Mouse (Mus musculus) CD4-positive, CD25-positive, alpha-beta regulatory T cell, adult 4 months (primary cell): ENCODE measurements around the gene Egfem1. TPM values are rescaled to one million over a fixed set of nuclear protein-coding genes. Genes with fewer than 3 reads are reported as not detected.

Source experiments
- ATAC-seq: one replicate; pipeline ENCODE4 v1.8.0; 2017
- polyA plus RNA-seq, 2 experiments: library from polyadenylated mRNA; unstranded; fragments of 100-300 nt; shearing (Covaris generic); gene quantifications; one replicate each; pipeline ENCODE4 v1.2.1; 2017

The Egfem1 gene
- not detected for polyA plus RNA-seq

DNA sequence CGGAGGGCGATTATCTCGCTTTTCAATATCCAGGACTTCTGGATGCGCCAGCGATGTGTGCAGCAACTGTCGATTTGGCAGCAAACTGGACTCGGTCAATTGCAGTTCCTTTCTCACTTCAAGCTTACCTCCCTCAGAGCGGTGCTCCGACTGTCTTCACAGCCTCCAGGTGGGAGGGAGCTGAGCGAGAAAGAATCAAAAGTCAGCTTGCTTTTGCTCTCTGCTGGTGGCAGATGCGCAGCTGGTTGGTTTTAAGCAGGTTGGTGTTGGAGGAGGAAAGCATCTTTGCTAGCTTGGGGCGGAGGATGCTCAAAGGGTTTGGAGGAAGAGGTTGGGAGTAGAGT is at the start of gene Egfem1:
Egfem1 (plus strand) TSS at position 72 of the 344 bp plus-strand sequence.
- ATAC-seq = no peak

DNA sequence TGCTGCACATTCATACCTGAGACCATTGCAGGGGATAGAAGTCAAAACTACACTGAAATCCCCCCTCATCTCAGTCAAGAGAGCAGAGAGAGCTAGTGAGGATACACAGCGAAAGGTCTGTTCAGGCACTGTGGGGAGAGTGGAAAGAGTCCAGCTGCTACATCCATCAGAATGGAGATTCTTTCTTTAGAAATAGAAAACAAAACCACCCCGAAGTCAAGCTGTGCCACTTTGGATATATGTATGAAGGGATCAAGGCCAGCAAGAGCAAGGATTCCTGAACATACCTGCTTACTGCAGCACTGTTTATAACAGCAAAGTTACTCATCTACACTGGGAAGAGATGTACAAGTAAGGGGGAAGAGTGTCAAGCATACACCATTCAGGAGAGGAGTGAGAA is 48.7 kb upstream of the Egfem1 start:
- ATAC-seq = no peak

DNA sequence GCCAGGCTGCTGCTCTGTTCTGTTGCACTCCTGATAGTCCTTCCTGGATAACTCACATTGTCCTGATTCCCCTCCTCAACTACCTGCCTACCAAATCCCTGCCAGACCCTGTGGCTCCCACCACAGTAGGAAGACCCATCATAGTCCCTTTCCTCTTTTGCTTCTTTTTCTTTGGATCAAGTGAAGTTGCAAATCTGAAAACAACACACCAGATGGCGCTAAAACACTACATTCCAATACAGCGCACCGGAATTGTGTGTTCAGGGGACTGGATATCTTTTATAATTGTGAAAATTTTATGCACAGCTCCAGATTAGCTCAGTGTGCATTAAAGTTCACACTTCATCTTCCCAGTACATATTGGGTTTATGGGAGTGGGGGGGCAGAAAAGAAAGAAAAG is 45.7 kb upstream of the Egfem1 start:
- ATAC-seq = no peak

DNA sequence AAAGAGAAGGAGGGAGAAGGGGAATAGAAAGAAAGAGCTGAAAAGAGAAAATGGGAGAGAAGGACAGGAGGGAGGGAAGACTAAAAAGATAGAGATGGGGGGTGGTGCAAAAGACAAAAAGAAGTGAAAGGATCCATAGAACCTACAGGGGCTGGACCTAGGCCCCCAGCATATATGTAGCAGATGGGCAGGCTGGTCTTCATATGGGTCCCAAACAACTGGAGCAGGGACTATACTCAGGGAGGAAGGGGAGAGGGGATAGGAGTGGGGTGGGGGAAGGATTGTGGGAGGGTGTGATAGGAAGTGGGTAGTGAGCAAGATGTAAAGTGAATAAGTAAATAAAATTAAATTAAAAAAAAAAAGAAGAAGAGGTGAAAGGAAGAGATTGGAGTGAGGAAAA is 45.2 kb upstream of the Egfem1 start:
- no peak for ATAC-seq

DNA sequence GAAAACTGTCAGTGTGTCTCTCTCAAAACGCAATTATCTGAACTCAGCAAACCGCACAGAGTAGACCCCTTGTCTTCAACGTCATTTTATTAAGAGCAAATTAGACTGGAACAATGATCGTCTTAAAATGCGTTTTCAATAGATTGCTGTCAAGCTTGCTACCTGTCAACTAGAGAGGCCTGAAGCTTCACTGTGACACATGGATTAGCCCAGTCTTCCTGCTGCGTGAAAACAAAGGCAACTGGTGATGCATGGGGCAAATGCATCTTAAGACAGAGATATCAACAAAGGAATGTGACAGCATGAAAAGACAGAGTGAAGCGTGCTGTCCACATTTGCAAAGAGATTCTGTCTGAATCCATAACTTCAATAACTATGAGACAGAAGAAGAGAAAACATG is 41.8 kb upstream of the Egfem1 start:
- ATAC-seq = no peak

DNA sequence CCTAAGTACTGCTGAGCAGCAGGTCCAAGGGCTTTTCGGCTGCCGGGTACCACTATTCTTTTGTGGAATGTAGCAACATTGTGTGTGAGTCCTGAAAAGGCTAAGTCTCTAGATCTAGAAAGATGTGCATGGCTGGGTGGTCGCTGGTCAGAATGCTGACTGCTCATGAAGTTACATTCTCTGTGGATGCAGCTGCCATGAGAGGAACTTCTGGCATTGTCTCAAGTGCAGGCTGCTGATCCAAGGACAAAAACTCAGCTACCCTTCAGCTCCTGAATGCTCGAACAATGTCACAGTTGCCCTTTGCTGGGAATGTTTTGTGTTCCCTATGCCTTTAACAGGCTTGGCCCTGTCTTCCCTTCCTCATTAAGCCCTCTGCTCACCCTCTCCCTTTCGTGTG is 35.5 kb upstream of the Egfem1 start:
- no peak for ATAC-seq

DNA sequence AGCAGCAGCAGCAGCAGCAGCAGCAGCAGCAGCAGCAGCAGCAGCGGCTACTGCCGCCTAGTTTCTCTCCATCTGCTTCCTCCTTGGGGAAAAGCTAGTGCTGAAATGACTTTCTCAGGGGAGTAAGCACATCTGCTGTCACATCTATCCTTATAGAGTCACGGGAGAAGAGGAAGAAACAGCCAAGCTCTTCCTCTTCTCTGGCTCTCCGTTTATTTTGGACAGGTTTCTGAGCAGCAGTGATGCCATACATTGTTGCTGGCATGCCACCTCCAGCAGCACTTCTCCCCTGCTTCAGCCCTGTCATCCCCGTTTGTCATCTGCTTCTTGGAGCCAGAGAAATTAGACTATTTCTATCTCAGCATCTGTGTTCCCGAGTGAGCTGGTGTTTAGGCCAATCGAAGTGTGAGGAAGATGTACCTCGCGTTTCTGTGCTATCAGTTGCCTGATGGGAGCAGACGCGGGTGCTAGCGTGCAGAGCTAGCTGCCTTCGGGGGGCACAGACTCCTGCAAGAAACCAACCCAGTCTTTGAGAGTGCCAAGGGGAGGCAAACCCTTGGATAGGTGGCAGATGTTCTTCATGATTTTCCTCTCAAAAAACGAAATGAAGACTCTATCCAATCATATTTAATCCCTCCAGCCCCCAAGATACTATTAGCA is 34.4 kb upstream of the Egfem1 start:
- no peak for ATAC-seq

DNA sequence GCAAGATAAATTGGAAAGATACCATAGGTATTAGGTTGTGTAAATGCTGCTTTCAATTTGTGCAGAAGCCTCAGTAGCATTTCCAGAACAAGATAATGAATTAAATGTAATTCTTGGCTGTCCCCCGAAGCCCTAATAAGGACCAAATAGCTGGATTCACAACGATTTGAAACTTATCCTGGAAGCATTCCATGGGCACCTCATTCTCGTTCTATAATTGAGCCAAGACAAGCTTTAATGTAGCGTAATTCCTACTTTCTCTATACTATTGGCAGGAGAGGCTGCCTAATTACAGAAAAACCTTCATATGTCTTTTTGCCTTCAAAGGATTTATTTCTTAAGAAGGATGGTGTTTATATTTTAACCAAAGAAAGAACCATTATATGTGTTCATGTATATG is 18.7 kb upstream of the Egfem1 start:
- ATAC-seq = no peak

DNA sequence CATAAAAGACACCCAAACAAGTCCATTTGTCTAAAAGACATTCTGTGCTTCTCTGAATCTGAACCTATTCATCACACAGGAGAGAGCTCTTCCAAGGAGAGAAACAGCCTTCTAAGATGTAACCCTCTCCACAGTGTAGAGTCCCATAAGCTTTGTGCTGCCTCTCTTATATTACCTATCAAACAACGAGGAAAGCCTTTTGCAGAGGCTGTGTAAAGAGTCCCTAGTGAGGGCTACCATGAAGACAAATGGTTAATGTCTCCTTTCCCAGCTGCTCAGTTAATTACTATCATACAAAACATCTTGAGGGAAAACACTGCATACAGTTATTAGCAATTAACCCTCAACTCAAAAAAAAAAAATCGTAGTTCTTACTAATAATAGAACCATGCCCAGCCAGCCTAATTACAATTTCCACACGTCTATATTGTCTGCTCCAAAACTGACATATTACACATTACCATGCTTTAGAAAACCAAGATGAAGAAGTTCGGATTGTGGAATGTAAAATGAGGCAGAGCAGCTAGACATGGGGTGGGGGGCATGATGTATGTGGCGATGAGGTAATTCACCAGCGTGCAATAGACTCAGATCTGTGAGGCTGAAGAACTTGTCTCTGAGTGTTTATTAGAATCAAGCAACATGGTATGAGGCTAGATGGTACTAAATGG is 13.3 kb upstream of the Egfem1 start:
- no peak for ATAC-seq

DNA sequence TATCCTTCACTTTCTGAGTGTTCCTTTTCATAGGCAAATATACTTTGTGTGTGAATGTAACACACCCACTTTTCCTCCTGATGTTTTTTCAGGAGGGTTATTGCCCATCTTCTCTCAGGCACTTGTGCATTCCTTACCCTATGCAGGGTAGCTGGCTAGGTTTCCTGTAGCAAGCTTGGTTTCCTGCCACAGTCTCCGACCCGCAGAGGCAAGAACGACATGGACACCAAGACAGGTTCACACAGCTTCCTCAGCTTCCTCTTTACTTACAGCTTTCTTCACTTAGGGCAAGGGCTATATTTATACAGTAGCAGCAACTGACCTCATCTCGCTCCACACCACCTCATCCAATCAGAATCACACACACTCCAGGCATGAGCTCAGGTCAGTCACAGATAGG is 10.5 kb upstream of the Egfem1 start:
- ATAC-seq = no peak

DNA sequence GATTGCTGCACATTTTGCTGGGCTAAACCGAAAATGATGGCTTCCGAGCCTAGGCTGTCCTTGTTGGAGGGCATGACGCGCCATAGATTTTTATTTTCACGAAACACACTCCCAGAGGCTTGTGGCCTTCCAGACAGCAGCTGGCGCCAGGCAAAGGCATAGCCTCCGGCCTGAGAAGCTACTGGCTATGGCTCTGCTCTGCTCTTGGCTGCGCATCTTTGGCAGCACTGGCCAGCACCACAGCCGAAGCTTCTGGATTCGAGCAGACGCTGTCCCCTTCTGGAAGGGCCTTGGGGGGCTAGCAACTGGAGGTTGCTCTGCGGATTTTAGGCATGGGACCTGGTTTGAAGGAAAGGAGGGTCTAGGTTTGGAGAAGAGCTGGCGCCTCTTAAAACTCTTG is 306 bp upstream of the Egfem1 start:
- ATAC-seq = no peak

DNA sequence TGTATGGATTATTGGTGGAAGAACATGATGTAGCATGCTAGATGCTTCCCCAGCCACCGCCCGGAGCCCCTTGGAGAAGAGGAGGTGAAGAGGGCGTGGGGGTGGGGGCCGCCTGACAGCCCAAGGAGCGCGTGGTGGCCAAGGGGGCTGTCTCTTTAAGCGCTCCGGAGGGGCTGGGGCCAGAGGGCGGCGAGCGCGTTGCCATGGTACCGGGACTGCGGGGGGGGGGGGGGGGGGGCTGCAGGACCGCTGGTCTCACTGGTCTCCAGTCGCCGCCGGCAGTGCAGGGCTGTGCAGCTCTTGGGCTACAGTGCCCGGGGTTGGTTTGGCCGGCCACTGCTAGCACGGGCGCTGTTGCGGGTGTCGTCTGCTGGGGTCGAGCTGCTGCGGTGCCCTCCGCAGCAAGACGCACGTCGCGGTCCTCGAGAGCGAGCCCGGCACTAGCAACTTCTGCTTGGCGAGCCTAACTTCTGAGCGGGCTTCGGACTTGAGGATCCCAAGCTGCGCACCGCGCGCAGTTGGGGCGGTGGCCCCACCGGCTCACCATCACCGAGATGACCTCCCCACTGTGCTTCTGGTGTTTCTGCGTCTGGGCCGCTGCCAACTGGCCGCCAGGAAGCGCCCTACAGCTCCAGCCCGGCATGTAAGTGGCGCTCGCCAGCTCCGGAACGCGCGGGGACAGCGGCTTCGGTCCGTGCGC is 623 bp downstream of the Egfem1 start:
- no peak for ATAC-seq

DNA sequence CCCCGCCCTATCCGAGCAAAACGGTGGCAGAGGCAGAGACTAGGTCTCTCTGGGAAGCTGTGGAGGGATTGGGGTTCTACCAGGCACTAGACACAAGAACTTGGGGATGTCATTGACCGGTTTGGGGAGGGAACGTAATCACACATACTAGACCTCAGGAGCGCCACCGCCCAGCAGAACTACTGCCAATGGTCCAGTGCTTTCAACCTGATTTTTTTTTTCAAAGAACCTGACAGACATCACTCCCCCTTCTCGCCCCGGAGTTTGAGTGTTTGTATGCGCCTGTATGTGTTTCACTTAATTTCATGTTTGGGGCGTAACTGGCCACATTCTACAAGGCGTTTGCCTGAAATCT is 1.1 kb downstream of the Egfem1 start:
- ATAC-seq = no peak

DNA sequence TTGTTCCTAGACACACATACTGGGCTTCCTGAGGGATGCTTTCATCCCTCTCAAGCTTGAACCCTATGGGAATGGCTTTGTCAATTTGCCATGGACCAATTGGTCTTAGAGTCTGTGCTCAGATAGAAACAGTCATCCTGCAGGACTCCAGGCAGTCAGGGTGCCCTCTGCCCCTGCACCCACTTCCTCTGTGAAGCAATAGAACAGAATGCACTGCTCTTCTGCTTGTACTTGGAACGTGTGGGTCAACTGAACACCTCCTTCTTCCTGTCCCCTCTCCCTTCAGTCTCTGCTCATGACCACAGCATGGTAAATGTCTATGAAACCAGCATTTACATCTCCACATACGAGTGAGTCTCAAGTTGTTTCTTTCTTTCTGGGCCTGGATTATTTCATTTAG is 16.6 kb downstream of the Egfem1 start:
- no peak for ATAC-seq

DNA sequence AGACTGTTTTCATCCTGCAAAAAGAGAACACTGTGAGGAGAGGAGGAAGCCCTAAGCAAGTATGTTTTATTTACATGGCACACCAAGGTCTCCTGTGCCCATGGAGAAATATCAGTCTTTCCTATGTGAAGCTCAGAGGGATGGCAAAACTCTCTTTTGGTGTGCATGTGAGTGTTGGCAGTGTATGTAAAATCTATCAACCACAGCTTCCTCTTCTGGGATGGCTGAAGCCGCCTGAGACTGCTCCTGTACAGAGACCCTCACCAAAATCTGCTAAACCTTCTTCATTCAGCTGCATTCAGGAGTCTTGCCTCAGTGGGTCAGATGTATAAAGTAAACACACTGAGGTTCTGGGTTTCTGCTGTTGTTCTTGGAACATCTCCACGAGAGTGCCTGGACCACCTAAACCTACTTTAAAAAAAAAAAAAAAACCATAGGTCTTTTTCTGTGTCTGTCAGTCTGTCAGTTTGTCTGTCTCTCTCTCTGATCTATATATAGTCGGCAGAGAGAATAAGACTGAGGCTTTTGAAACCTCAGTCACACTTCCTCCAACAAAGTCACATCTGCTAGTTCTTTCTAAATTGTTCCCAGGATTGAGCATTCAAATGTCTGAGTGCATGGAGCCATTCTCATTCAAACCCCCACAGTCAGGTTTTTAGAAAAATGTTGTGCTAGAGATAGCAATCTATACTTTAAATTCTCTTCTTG is 24.3 kb downstream of the Egfem1 start:
- ATAC-seq = no peak

DNA sequence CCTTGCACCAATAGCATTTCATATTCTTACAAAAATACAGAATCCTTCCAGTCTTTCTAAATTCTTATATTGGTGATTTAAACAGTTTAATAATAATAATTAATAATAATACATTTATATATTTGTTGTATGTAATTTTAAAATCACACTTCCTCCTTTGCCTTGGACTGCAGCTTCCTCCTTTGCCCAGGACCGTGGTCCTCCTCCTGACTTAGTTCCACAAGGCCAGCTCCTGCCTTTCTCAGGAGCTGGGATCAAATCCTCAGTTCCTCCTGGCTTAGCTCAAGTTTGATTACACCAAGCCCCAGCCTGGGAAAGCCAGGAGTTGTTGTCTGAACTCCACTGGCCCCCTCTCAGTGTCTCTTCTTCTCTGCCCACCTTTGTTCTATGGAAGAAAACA is 25.3 kb downstream of the Egfem1 start:
- ATAC-seq = no peak

DNA sequence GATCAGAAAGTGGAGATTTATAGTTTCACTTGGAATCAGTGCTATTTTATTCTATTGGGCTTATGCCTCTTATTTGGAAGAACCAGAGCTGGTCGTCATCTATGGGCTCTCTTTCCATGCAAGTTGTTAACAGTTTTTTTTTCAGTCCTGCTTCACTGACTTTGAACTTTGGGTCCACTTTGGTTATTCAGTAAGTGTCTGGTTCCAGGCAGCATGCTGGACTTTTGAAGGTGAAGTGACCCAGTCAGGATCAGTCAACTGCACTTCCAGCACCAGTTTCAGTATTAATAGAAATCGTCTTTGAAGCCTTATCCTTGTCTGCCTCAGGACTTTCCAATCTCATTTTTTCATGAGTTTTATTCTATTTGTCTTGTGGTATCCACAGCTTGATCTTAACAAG is 28.5 kb downstream of the Egfem1 start:
- no peak for ATAC-seq

DNA sequence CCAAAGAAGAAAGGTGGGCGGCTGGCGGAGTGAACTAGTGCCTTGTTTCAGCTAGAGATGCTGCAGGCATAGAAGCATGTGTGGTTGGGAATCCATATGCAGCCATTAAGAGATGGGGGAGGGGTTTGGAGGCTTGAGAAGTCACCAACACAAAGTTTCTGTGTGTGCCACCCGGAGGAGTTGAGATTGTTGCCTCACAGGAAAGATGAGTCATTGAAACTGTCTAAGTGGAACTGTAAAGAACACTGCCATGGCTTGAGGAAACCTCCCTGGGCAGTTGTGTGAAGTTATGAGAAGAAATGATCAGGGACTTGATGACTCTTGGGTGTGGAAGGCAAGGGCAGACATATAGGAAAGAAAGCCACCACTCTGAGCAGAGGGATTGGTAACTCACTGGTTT is 32.7 kb downstream of the Egfem1 start:
- ATAC-seq = no peak

DNA sequence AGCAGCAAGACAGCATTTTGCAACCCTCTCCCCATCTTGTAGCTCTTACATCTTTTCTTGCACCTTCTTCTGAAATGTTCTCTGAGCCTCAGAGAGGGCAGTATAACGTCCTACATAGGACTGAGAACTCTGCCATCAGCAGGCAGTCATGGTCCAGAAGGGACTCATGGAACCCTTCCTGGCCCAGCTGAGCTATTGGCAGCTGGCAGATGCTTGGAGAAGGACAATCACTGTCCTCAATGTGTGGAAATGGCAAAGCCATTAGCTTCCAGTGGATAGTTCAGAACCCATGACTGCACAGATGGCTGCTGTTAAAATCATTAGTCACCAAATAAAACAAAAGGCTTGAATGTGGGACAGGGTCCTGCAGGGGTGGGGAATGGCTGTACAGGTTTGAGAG is 35.6 kb downstream of the Egfem1 start:
- no peak for ATAC-seq

DNA sequence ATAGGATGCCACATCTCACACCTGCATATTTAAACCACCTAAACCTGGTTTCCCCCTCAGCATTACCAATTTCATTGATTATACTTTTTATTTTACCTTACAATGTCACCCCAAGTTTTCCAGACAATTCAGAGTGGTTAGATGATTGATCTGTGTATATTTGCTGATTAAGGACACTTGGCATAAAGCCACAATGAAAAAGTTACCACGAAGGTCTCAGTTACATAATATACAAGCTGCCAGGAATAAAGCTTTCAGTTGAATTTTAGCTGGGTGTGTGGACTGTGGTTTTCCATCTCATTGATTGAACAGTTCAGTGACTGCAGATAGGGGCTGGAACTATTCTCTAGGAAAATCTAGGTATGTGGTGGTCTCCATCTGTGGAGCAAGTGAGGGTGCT is 40.7 kb downstream of the Egfem1 start:
- ATAC-seq = no peak

DNA sequence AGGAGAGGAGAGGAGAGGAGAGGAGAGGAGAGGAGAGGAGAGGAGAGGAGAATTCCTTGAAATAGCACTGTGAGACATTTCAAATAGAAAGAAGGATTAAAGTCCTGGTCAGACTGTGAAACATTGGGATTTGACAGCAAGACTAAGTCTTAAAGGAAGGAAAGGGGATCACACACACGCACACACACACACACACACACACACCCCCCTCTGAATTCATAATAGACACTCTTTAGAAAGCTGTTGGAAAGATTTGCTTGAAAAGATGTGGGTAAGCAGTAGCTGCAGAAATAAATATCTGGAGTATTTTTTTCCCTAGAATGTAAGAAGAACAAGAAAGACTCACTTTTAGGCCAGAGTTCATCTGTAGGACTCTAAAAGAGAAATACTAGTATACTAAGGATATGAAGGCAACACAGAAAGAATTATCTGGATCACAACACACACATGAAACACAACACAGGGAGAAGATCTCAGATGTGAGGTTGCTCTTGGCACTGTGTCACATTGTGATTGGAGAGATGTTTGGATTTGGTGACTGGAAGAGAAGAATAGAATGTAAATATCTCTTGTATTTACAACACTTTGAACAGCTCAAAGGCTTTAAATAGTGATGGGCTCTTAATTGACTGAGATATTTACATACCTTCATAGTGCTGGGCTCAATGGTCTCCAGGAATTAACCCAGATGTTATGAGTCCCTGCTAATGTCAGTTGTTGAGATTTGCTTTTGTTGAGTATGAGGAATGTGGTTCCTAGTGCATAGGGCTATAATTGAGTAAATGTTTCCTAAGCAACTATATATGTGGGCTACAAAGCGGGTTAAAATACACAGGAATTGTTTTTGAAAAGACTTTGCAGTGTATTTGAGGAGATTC is 50.5 kb downstream of the Egfem1 start:
- no peak for ATAC-seq

DNA sequence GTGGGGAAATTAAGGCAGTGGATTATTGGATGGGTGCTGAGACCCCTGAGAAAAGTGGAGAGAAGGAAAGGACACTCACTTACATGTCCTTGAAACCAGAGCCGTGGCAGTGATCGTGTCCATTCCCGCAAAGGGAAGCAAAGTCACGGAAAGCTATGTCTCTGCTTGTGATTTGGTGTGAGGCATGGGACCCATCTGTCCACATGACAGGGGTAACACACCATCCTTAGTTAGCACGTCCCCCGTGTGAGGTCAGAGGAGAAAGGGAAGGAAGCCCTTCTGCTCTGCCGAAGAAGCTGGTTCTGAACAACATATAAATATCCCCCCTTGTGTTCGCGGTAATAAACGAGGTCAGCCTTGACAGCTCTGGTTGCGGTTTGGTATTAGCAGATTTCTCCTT is 52.7 kb downstream of the Egfem1 start:
- no peak for ATAC-seq
